Mouse (Mus musculus) lung, embryonic 15.5 days (tissue): Measurements from ENCODE around the gene Asb6. TPM values are rescaled to one million over a fixed set of nuclear protein-coding genes. Genes with fewer than 3 reads are reported as not detected.
A peak's percentile ranks its signal among the peaks of the same experiment; 100 is the strongest.

Experiments
- ATAC-seq: fragments of 200-750 bp; cut with Nextera tagmentation; 2 replicates; pipeline ENCODE4 v1.8.0; 2017; ENCODE audit warnings: moderate number of reproducible peaks, borderline replicate concordance; ENCODE audit not compliant: low FRiP score, low TSS enrichment; ENCODE audit errors: extremely low read depth
- H3K27ac ChIP-seq: fragments of 300-500 bp; sonication (generic); 2 replicates; pipeline ENCODE4 v1.5.1; 2015; ENCODE audit warnings: moderate library complexity, mild to moderate bottlenecking, inconsistent platforms
- H3K27me3 ChIP-seq: fragments of 300-500 bp; sonication (generic); 2 replicates; pipeline ENCODE4 v1.6.1; 2015; ENCODE audit warnings: inconsistent platforms
- H3K36me3 ChIP-seq: fragments of 300-500 bp; sonication (generic); 2 replicates; pipeline ENCODE4 v1.6.1; 2015; ENCODE audit warnings: inconsistent platforms
- H3K4me1 ChIP-seq: fragments of 300-500 bp; sonication (generic); 2 replicates; pipeline ENCODE4 v1.6.1; 2015; ENCODE audit warnings: inconsistent platforms
- H3K4me2 ChIP-seq: fragments of 300-500 bp; sonication (generic); 2 replicates; pipeline ENCODE4 v1.6.1; 2015; ENCODE audit warnings: inconsistent platforms, mild to moderate bottlenecking, moderate library complexity
- H3K4me3 ChIP-seq: fragments of 300-500 bp; sonication (generic); 2 replicates; pipeline ENCODE4 v1.5.1; 2015; ENCODE audit warnings: mild to moderate bottlenecking, inconsistent platforms
- H3K9ac ChIP-seq: fragments of 300-500 bp; sonication (generic); 2 replicates; pipeline ENCODE4 v1.6.1; 2015; ENCODE audit warnings: inconsistent platforms
- H3K9me3 ChIP-seq: fragments of 300-500 bp; sonication (generic); 2 replicates; pipeline ENCODE4 v1.6.1; 2016; ENCODE audit warnings: inconsistent platforms
- WGBS: fragments of 180-500 bp; shearing (Covaris S2); methylation state at CpG from one replicate; pipeline ENCODE4 v1.1.7; 2015; 5-methylcytosine and 5-hydroxymethylcytosine counted together
- polyA plus RNA-seq: library from polyadenylated mRNA; unstranded; fragments of >200 nt; fragmentation: Nextera tagmentation; extraction: Ambion mirVana; gene quantifications from 2 replicates; pipeline ENCODE4 v1.2.1, GENCODE M21; 2015

Asb6 gene
- polyA plus RNA-seq, 1 experiment from 2014 or later = 34.0 TPM

DNA sequence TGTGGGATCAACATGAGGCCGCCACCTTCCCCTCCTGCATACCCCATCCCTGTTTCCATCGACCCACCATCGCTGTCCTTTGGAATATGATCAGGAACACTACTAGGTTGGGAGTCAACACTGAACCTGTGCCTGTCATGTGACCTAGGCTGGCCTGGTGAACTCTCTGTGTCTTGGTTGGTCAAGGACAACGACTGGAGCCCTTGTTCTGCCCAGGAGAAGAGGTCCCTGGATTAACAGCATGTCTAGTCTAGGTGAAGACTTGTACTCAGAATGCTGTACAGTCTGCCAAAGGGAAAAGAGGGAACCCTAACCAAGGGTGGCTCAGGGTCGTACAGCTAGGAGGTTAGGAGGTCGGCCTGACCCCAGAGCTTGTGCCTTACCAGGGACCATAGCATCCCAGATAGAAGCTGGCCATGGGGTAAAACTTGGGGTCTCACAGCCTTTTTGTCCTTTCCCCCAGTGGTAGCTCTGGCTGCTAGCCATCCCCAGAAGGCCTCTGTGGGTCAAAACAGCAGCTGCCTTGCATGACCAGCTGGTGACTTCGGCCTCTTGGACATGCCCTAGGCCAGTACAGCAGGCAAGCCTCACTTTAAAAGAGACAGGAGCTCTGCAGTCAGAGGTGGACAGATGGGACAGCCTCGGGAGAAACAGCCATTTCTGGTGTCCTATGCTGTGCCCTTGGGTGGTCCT lies 56.7 kb downstream of the Asb6 start:
- peak overlapping the region; percentile 72 for H3K27ac ChIP-seq
- H3K9me3 ChIP-seq = no peaks in the 10 kb centered on the region
- ATAC-seq = no peak
- no peaks in the 10 kb centered on the region for H3K27me3 ChIP-seq
- H3K9ac ChIP-seq = no peak overlapping the region
- 71% methylated on average over 8 of the region's 8 CpGs for WGBS
- peaks cover 26% of the 10 kb centered on the region for H3K4me1 ChIP-seq
- no peaks in the 10 kb centered on the region for H3K36me3 ChIP-seq
- H3K4me2 ChIP-seq = no peak overlapping the region
- H3K4me3 ChIP-seq = no peak overlapping the region

Other genes with a start within 250 kb of the Asb6 start
- gene Cstad, start 235.3 kb downstream of the Asb6 start, polyA plus RNA-seq = 0.68 and 1.0 TPM in 2 replicates
- 4.7 and 6.0 TPM in 2 replicates for gene 1700001O22Rik, start 26.7 kb downstream of the Asb6 start, polyA plus RNA-seq
- gene Ntmt1, start 22.5 kb downstream of the Asb6 start, polyA plus RNA-seq = 82.9 and 87.2 TPM in 2 replicates
- 9.7 and 12.5 TPM in 2 replicates for gene Prrx2, start 4.6 kb upstream of the Asb6 start, polyA plus RNA-seq
- 19.3 and 24.1 TPM in 2 replicates for gene Ptges, start 99.5 kb upstream of the Asb6 start, polyA plus RNA-seq
- 38.6 and 38.7 TPM in 2 replicates for gene Tor1b, start 122.6 kb upstream of the Asb6 start, polyA plus RNA-seq
- gene Tor1a, start 137.6 kb upstream of the Asb6 start, polyA plus RNA-seq = 79.3 and 79.4 TPM in 2 replicates
- 55.6 and 56.9 TPM in 2 replicates for gene BC005624, start 151.9 kb upstream of the Asb6 start, polyA plus RNA-seq
- 14.8 and 16.6 TPM in 2 replicates for gene Usp20, start 151.9 kb upstream of the Asb6 start, polyA plus RNA-seq